Mouse (Mus musculus): ENCODE results near the gene Zfp637.
"Not testable (repeated sequence)": the region's sequence is repeated elsewhere in the genome, so short reads cannot be mapped to it uniquely, and the experiment has no call there.

Gene Zfp637

DNA sequence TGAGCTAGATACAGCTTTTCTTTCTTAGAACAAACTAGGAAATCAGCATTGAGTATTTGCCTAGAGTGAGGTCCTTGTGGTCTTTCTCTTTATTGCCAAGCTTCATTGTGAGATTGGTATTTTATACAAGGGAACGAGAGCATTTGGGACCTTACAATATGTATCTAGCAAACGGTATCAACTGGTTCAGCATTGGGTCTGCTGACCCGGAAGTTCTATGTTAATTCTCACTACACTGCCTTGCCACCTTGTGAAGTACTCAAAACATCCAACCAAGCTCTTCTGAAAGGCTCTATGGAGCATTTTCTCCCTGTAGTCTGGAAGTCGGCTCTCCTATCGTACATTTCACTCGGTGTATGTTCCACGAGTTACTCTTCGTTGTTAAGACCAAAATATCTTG is 22.8 kb downstream of the Zfp637 start:
- DNase-seq (ENCODE audit: low spot score), result no peak

DNA sequence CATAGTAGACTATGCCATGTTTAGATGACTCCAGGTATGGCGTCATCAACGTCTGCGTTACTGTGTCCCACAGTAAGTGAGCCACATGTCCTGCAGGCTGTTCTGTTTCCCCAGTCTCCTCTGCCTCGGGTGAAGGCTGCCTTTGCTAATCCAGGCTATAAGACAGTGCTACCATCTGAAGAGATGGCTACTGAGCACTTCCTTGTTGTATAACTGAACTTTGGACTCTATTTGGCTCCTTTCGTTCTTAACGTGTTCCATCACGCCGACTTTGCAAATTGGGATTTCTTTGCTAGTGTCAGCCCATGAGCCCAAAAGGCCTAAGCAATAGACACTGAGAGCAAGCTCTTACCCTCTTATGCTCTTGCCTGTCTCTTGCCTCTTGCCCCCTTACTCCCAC is 27.2 kb downstream of the Zfp637 start:
- DNase-seq (ENCODE audit: low spot score), result no peak

DNA sequence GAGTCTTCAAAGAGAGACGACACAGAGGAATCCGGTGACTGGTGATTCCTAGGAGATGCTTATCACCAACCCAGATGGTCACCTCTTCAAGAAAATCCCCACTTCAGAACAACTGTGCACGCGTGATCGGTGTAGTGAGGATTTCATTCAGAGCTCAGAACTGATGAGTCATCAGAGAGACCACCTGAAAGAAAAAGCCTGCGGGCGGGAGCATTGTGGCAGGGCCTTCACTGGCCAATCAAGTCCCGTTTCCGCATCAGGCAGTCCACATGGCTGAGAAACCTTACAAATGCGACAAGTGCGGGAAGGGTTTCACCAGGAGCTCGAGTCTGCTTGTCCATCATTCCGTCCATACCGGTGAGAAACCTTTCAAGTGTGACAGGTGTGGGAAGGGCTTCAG is 30.1 kb downstream of the Zfp637 start:
- DNase-seq (ENCODE audit: low spot score), result no peak

DNA sequence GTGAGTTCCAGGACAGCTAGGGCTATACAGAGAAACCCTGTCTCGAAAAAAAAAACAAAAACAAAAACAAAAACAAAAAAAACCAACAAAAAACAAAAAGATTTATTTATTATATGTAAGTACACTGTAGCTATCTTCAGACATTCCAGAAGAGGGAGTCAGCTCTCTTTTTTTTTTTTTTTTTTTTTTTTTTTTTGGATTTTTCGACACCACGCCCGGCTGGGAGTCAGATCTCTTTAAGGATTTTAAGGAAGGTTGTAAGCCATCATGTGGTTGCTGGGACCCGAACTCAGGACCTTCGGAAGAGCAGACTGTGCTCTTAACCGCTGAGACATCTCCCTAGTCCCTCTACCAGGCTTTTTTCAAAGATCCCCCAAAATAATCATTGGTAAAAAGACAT is 32.5 kb downstream of the Zfp637 start:
- not testable (repeated sequence) for DNase-seq (ENCODE audit: low spot score)

DNA sequence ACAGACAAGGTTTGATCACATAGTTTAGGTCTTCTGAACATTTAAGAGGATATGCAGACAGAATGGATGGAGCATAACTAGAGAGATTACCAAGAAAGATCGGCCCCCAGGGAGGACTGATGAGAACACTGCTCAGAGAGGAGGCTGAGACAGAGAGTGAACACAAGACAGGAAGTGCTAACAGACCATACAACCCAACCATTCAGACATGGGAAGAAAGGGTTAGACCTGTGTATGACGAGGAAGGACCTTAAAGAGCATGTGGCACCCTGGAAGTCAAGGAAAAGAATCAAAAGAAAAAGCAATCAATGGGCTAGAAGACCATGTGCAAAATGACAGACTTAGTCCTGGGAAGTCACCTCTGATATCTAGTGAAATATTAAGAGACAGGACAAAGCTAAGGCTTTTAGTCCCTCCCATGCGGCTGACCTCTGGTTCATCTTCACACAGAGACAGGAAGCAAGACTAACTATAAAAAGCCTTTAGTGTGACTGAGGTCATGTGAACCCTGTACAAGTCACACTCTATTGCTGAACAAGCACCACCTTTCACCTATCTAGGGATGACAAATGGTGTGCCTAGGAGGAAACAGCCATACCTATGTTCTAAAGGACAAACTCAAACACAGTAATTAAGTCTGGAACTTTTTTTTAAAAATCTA is 33.8 kb downstream of the Zfp637 start:
- no peak for DNase-seq (ENCODE audit: low spot score)

DNA sequence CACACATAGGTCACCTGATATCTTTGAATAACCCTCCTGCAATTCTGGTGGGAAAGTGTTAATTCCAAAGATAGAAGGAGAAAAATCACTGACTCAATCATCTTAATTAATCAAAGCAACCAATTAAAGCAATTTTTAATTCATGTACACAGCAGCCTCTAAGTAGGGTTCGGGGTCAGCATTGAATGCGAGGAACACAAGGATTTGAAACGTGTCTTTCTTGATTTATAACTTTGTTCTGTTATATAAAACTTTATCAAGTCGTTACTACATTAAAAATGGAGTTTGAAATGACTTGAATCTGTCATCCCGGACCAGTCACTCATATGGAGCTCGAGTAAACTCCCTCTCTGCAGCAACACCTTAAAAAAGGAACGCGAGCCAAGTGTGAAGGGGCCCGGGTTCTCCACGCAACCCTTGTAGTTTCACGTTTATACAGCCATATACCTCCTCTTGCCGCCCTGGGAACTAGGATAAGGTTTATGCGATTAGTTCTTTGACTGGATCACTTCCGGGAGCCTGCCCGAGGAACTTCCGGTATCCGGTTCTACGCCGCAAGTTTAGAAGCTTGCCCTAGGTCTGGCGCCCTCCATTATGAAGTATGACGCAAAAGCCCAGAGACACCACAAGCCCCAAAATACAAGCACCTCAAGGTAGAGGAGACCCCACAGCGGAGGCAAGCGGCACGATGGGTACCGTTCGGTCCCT is 37.9 kb downstream of the Zfp637 start:
- peak; percentile 92 for DNase-seq (ENCODE audit: low spot score)

DNA sequence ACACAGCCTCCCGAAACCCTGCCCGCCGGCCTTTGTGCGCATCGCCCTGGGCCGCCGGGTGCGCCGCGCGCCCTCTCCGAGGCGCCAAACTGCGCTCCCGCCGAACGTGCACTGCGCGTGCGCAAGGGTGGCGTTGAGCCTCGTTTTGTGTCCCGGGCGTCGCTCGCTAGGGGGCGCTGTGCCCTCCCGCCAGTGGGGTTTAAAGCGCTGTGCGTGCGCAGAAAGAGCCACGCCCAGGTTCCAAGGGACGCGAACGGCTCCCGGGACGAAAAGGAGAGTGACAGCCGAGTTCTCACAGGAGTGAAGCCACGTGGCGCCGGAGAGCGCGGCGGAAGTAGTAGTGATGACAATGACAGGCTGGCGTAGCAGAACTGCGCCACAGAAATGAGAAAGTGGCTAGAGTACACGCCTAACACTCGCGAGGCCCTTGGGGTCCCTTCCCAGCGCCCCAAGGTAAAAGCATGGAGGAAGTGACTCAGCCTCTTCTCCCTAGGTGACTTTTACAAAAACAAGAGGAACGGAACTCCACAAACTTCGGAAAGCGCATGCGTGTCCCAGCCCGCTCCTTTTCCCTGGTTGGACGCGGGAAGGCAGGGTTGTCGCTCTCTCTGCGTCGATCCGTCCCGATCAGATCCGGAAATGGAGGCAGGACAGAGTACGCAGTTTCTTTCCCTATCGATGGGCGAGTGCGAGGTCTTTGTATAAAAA is 38.6 kb downstream of the Zfp637 start:
- peak; percentile 99 for DNase-seq (ENCODE audit: low spot score)

DNA sequence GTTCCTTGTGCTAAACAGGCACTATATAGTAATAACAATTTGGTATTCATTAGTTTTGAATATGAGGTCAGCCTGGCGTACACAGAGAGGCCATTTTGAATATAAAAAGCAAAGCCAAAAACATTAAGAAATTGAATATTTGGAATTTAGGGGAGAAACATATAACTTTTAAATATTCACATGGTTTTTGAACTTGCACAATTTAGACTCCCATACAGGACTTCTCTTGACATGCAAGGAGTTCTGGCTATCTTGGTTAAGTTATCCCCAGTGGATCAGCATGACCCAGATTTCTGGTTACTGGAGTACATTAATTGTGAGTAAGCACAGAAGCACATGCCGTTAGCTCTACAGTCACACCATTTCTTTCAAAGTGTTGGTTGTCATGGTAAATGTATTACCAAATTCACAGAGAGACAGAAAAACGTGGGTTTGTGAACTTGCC is 39.4 kb downstream of the Zfp637 start:
- DNase-seq (ENCODE audit: low spot score), result no peak

DNA sequence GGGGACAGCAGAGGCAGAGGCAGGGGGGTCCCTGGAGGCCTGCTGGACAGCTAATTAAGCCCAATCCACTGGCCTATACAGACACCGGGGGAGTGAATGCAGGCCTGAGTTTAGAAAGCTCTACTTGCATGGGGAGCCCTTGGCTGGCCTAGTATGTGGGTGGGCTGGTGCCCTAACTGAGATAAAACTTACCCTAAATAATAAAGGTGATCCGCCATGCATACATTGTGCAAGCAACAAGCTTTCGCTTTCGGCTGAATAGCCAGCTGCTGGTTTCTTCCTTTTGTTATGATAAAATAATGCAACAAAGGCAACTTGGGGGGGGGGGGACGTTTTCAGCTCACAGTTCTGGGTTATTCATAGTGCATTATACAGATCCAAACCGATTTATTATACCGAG is 40.2 kb downstream of the Zfp637 start:
- no peak for DNase-seq (ENCODE audit: low spot score)

DNA sequence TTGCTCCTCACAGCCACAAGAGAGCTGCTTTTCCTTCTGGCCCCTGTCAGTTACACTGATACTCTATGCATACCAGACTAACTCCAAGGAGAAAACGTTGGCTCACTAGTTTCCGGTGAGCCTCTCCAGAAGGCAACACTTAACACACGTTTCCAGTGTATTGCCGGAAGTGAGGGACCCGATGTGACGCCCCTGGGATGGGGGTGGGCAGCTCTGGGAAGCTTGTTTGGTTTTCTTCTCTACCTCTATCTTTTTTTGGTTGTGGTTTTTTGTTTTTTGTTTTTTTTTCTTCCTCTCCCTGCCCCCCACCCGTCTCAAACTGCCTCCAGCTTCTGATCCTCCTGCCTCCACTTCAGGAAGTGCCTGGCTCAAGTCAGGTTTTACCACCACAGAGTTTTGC is 41.0 kb downstream of the Zfp637 start:
- no peak for DNase-seq (ENCODE audit: low spot score)

DNA sequence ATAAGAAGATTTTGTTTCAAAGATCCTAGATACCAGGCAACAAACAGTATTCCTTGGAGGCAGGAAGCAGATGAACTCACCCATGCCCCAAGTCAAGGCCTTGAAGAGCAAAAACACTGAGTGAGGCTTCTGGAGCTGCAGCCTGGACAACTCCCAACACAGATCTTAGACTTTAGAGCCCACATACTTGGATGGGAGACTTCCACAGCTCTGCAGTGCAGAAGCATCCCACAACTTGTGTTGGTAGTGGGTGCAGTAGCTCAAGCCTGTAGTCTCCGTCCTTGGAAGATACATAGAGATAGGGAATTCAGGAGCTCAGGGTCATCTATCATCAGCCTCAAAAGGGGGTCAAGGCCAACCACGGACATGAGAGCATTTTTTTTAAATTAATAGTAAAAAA is 45.0 kb downstream of the Zfp637 start:
- DNase-seq (ENCODE audit: low spot score), result no peak

DNA sequence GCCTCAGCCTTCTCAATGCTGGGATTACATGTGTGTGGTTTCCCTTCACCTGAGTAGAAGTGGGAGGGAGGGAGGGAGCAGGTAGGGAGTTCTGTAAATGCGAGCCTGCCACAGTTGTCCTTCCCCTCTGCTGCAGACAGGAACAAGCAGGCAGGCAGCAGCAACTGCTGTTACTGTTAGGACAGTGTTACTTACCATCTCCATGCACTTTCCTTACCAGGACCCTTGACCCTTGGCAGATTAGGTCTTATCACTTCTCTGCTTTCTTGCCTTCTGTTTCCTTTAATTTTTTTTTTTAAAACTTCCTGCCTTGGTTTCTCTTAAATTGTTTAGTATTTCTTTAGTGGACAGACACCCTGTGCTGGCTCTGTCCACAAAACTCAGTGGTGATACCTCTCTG is 47.1 kb downstream of the Zfp637 start:
- no peak for DNase-seq (ENCODE audit: low spot score)

DNA sequence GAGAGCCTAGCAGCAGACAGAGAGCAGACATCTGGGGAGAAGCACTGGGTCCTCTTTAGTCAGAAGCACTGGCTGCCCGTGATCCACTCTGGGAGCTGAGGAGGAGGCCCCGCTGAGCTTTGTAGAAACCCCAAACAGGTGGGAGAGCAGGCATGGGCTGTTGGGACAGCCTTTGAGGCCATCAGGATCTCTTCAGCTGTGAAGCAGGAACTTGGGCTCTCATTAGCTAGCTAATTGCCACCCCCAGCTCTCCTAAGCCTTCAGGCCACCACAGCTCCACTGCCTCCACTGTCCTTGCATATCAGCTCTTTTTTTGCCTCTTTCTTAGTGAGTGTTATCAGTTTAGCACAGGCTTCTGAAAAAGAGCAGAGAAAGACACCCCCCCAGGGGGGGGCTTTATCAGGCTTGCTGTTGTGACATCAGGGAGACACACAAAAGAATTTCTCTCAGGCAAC is 47.7 kb downstream of the Zfp637 start:
- no peak for DNase-seq (ENCODE audit: low spot score)

DNA sequence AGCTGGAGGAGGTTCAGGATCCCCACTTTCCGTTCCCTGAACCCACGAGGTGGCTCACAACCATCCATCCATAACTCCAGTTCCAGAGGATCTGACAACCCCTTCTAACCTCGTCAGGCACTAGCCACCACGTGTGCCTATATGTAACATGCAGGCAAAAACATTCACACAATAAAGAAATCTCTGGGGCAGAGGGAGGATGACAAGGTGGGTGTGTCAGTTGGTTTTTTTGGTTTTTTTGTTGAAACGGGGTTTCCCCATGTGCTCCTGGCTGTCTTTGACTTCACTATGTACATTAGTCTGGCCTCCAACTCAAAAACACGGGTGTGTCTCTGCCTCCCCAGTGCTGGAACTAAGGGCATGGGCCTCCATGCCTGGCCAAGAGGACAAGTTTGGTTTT is 49.3 kb downstream of the Zfp637 start:
- DNase-seq (ENCODE audit: low spot score), result no peak

DNA sequence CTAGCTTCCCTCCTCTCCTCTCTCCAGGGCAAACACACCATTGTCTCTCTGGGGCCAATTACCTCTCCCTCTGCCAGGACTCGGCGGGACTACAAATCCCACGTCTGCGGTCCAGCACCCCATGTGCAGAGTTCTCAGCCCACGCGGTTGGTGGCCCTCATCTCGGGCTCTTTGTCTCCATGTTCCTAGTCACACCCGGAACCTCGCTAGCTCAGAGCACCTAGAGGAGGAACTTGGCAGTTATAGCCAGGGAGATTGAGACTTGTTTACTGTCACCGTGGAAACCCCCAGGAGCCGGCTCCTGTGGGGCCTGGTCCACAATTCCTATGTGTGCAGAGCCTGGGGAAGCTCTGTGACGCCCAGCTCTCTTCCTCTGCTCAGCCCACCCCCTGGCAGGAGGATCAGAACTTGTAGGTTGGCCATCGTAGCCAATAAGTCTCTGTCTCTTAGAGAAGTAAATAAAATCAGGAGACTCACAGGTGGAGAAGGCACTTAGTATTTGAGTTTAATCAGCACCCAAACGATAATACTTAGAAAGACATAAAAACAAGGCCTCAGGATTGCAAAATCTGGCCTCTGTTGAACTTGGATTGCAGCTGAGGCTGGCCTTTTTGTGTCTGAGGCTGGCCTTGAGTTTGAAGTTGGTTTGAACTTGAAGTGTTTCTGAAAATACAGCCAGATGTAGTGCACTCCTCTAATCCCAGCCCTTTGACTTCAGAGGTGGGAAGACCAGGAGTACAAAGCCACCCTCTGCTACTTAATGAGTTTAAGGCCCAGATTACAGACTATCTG is 50.6 kb downstream of the Zfp637 start:
- no peak for DNase-seq (ENCODE audit: low spot score)

DNA sequence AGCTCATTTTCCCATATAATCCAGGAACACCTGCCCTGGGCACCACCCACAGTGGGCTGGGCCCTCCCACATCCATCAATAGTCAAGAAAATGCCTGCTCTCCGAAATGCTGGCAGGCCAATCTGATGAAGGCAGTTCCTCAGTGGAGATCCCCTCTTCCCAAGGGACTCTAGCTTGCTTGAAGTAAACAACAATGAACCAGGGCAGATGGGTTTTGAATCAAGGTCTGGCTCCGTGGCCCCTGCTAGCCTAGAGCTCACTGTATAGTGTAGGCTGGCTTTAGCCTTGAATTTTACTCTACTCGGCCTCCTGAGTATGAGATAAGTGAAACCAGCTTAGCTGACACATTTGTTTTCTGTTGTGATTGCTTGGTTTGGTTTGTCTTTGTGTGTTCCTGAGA is 51.4 kb downstream of the Zfp637 start:
- no peak for DNase-seq (ENCODE audit: low spot score)

DNA sequence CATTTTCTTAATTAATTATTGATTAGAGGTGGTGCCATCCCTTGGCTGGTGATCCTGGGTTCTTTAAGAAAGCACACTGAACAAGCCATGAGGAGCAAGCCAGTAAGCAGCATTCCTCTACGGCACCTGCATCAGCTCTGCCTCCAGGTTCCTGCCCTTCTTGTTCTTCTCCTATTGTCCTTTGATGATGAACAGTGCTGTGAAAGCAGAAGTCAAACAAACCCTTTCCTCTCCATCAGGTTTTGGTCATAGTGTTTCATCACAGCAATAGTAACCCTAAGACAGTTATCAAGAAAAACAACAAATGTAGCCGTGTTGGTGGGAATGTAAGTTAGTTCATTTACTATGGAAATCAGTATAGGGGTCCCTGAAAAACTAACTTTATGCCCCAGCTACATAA is 52.5 kb downstream of the Zfp637 start:
- no peak for DNase-seq (ENCODE audit: low spot score)
